Mouse (Mus musculus): ENCODE results near the gene Cdc34b. TPM values are rescaled to one million over a fixed set of nuclear protein-coding genes. Genes with fewer than 3 reads are reported as not detected.

Cdc34b gene
- polyA plus RNA-seq, 2 experiments = 0.08 TPM; not detected in 1

DNA sequence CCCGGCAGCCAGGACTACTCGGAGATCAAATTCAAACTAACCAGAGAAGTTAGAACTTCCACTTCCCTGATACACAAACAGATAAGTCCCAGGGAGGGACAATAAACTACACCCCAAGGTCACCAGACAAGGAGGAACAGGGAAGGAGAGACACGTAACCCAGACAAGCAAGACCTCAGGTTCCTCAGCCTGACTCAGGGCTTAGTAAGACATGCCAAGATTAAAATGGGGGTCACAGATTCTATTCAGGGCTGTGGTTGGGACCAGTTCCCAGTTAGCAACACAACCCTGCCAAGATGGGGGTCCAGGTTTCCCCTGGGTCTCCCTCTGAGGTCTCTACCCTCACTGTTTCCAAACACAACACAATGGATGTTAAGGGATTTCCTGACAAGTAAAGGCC lies 18.8 kb downstream of the Cdc34b start:
- H3K4me3 ChIP-seq (ENCODE audit: insufficient read depth in 1 of 2, low read depth in 2 of 2, low read length in 2 of 2) = no peak overlapping the region
- H3K9ac ChIP-seq (replicated peaks) = no peak overlapping the region
- WGBS (ENCODE audit: insufficient replicate concordance) = 36% methylated on average over 3 of the region's 3 CpGs
- ATAC-seq (ENCODE audit: insufficient read depth) = no peak
- H3K9me3 ChIP-seq (ENCODE audit: control insufficient read depth, low read length) = no peaks in the 10 kb centered on the region
- H3K36me3 ChIP-seq (replicated peaks; ENCODE audit: control insufficient read depth, insufficient read depth, low read depth) = no peaks in the 10 kb centered on the region
- no peak for DNase-seq (ENCODE audit: low read depth in 3 of 3, low spot score in 3 of 3)
- no peak overlapping the region for H3K27ac ChIP-seq
- H3K27me3 ChIP-seq (ENCODE audit: control insufficient read depth, insufficient read depth, low read length) = no peaks in the 10 kb centered on the region
- no peak for TF ChIP-seq EP300 (IDR thresholded peaks at IDR 0.05; ENCODE audit: low read depth)
- no peak for TF ChIP-seq CTCF (IDR thresholded peaks at IDR 0.05; ENCODE audit: low read depth)
- no peak overlapping the region for H3K4me2 ChIP-seq (ENCODE audit: low read depth)
- H3K4me1 ChIP-seq (replicated peaks; ENCODE audit: control insufficient read depth in 2 of 2, insufficient read depth in 2 of 2, low read length in 1 of 2) = no peaks in the 10 kb centered on the region

DNA sequence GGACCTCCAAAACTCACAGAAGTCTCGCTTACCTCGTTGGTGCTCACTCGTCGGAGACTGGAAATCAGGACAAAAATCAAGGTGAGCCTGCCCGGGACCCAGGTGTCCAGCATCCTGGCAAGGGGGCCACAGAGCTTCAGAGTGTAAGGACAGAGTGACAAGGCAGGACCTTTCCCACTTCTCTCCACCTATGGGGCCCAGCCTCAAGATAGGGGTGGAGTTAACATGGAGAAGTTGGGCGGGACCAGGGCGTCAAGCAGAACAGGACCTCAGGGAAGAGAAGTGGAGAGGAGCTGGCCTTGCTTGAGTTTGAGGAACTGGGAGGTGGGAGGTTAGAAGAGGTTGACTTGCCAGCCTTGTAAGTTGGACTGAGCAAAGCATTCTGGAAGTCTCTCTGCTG lies 19.2 kb downstream of the Cdc34b start:
- no peak for TF ChIP-seq EP300 (IDR thresholded peaks at IDR 0.05; ENCODE audit: low read depth)
- no peak for TF ChIP-seq CTCF (IDR thresholded peaks at IDR 0.05; ENCODE audit: low read depth)
- ATAC-seq (ENCODE audit: insufficient read depth) = no peak
- H3K4me3 ChIP-seq (ENCODE audit: insufficient read depth in 1 of 2, low read depth in 2 of 2, low read length in 2 of 2) = no peak overlapping the region
- no peaks in the 10 kb centered on the region for H3K27me3 ChIP-seq (ENCODE audit: control insufficient read depth, insufficient read depth, low read length)
- H3K9me3 ChIP-seq (ENCODE audit: control insufficient read depth, low read length) = no peaks in the 10 kb centered on the region
- no peak overlapping the region for H3K9ac ChIP-seq (replicated peaks)
- 58% methylated on average over 7 of the region's 7 CpGs for WGBS (ENCODE audit: insufficient replicate concordance)
- no peaks in the 10 kb centered on the region for H3K4me1 ChIP-seq (replicated peaks; ENCODE audit: control insufficient read depth in 2 of 2, insufficient read depth in 2 of 2, low read length in 1 of 2)
- no peaks in the 10 kb centered on the region for H3K36me3 ChIP-seq (replicated peaks; ENCODE audit: control insufficient read depth, insufficient read depth, low read depth)
- no peak overlapping the region for H3K27ac ChIP-seq
- H3K4me2 ChIP-seq (ENCODE audit: low read depth) = no peak overlapping the region
- DNase-seq (ENCODE audit: low read depth in 3 of 3, low spot score in 3 of 3) = no peak

DNA sequence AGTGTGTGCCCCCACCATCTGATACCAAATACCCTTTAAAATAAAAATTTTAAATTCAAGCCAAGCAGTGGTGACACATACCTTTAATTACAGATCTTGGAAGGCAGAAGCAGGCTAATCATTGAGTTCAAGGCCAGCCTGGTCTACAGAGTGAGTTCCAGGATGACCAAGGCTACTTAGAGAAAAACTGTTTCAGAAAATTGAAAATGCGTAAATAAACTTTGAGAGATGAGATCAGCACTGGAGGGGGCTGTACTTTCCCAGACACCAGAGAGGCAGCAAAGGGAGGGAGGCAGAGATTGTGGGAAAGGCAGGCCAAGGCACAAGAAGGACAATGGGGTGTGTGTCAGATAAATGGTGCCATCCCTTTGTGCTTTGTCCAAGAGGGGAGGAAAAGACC lies 20.7 kb downstream of the Cdc34b start:
- DNase-seq (ENCODE audit: low read depth in 3 of 3, low spot score in 3 of 3) (no peak), ATAC-seq (ENCODE audit: insufficient read depth) (no peak)
- no peak for TF ChIP-seq EP300 (IDR thresholded peaks at IDR 0.05; ENCODE audit: low read depth)
- 77% methylated on average over 1 of the region's 1 CpGs for WGBS (ENCODE audit: insufficient replicate concordance)
- H3K9ac ChIP-seq (replicated peaks) = no peak overlapping the region
- H3K9me3 ChIP-seq (ENCODE audit: control insufficient read depth, low read length) = no peaks in the 10 kb centered on the region
- H3K4me3 ChIP-seq (ENCODE audit: insufficient read depth in 1 of 2, low read depth in 2 of 2, low read length in 2 of 2) = no peak overlapping the region
- H3K27me3 ChIP-seq (ENCODE audit: control insufficient read depth, insufficient read depth, low read length) = no peaks in the 10 kb centered on the region
- no peak overlapping the region for H3K27ac ChIP-seq
- H3K4me1 ChIP-seq (replicated peaks; ENCODE audit: control insufficient read depth in 2 of 2, insufficient read depth in 2 of 2, low read length in 1 of 2) = no peaks in the 10 kb centered on the region
- H3K36me3 ChIP-seq (replicated peaks; ENCODE audit: control insufficient read depth, insufficient read depth, low read depth) = no peaks in the 10 kb centered on the region
- no peak overlapping the region for H3K4me2 ChIP-seq (ENCODE audit: low read depth)

DNA sequence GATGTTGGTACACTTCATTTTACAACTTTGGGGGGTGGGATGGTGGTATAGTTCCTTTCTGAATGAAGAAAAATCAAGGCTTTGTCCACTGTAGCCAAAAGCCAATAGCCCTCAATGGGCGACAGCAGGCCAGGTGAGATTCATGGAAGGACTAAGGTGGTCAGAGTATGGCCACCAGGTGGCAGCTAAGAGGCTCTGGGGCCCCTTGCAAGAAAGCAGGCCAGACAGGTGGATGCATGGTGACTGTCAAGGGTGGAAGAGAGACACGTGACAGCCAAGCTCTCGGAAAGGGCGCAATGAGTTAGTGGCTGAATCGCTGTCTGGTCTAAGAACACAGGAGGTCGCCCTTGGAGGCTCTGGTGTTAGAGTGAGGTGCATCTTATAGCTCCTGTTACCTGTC lies 21.2 kb downstream of the Cdc34b start:
- Histone ChIP-seq H3K36me3 (replicated peaks; ENCODE audit: control insufficient read depth, insufficient read depth, low read depth) (no peaks in the 10 kb centered on the region), H3K9me3 (ENCODE audit: control insufficient read depth, low read length) (no peaks in the 10 kb centered on the region), H3K4me1 (replicated peaks; ENCODE audit: control insufficient read depth in 2 of 2, insufficient read depth in 2 of 2, low read length in 1 of 2) (no peaks in the 10 kb centered on the region), H3K4me2 (ENCODE audit: low read depth) (no peak overlapping the region), H3K27me3 (ENCODE audit: control insufficient read depth, insufficient read depth, low read length) (no peaks in the 10 kb centered on the region), H3K9ac (replicated peaks) (no peak overlapping the region), H3K4me3 (ENCODE audit: insufficient read depth in 1 of 2, low read depth in 2 of 2, low read length in 2 of 2) (no peak overlapping the region), H3K27ac (no peak overlapping the region)
- peak; percentile 30 for TF ChIP-seq CTCF (IDR thresholded peaks at IDR 0.05; ENCODE audit: low read depth)
- no peak for TF ChIP-seq EP300 (IDR thresholded peaks at IDR 0.05; ENCODE audit: low read depth)
- ATAC-seq (ENCODE audit: insufficient read depth) = no peak
- DNase-seq (ENCODE audit: low read depth in 3 of 3, low spot score in 3 of 3) = no peak
- WGBS (ENCODE audit: insufficient replicate concordance) = 31% methylated on average over 6 of the region's 6 CpGs

DNA sequence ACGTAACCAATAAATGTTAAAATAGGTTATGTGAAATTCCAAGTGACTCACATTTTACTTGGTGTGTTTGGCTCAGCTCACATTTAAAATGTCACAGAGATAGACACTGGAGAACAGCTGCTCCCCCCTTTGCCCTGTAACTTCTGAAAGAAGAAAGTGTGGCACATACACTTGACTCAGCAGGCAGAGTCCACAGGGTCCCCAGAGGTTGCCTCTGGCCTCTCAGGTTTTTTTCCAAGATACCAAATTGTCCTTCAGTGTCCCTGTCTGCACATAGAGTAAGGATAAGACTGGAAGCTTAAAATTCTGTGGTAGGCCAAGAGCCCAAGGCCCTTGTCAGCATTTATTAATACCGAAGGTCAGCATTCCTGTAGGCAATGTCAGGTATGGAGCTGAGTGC lies 25.7 kb downstream of the Cdc34b start:
- no peak for DNase-seq (ENCODE audit: low read depth in 3 of 3, low spot score in 3 of 3)
- ATAC-seq (ENCODE audit: insufficient read depth) = no peak
- Histone ChIP-seq H3K4me3 (ENCODE audit: insufficient read depth in 1 of 2, low read depth in 2 of 2, low read length in 2 of 2) (no peak overlapping the region), H3K36me3 (replicated peaks; ENCODE audit: control insufficient read depth, insufficient read depth, low read depth) (no peaks in the 10 kb centered on the region), H3K4me1 (replicated peaks; ENCODE audit: control insufficient read depth in 2 of 2, insufficient read depth in 2 of 2, low read length in 1 of 2) (no peaks in the 10 kb centered on the region), H3K4me2 (ENCODE audit: low read depth) (no peak overlapping the region), H3K9me3 (ENCODE audit: control insufficient read depth, low read length) (no peaks in the 10 kb centered on the region), H3K27me3 (ENCODE audit: control insufficient read depth, insufficient read depth, low read length) (no peaks in the 10 kb centered on the region), H3K9ac (replicated peaks) (no peak overlapping the region), H3K27ac (no peak overlapping the region)
- TF ChIP-seq EP300 (IDR thresholded peaks at IDR 0.05; ENCODE audit: low read depth) (no peak), CTCF (IDR thresholded peaks at IDR 0.05; ENCODE audit: low read depth) (no peak)
- 68% methylated on average over 2 of the region's 2 CpGs for WGBS (ENCODE audit: insufficient replicate concordance)
